Mouse (Mus musculus) small intestine, adult 2 months (tissue): ENCODE results near the gene Cntnap1. TPM values are rescaled to one million over a fixed set of nuclear protein-coding genes. Genes with fewer than 3 reads are reported as not detected.

ENCODE experiments used
- H3K27ac ChIP-seq: fragments of 200-500 bp; 2 replicates; pipeline ENCODE4 v1.5.1; 2012; ENCODE audit warnings: low read depth, low read length, control low read depth, inconsistent platforms; ENCODE audit not compliant: insufficient read depth
- H3K27me3 ChIP-seq: fragments of 200-500 bp; 2 replicates; pipeline ENCODE4 v1.6.1; 2012; ENCODE audit warnings: mild to moderate bottlenecking, moderate library complexity, low read length, inconsistent platforms; ENCODE audit not compliant: control insufficient read depth, insufficient read depth
- H3K36me3 ChIP-seq: fragments of 200-500 bp; 2 replicates; pipeline ENCODE4 v1.6.1; 2012; ENCODE audit warnings: mild to moderate bottlenecking, low read length, control low read depth, inconsistent platforms; ENCODE audit not compliant: control insufficient read depth, insufficient read depth
- H3K4me1 ChIP-seq: fragments of 200-500 bp; 2 replicates; pipeline ENCODE4 v1.6.1; 2012; ENCODE audit warnings: low read length, inconsistent platforms, mixed read lengths; ENCODE audit not compliant: control insufficient read depth, insufficient read depth, insufficient read length
- H3K4me3 ChIP-seq: fragments of 200-500 bp; 2 replicates; pipeline ENCODE4 v1.5.1; 2012; ENCODE audit warnings: low read depth, mild to moderate bottlenecking, control low read depth, inconsistent platforms, low read length, moderate library complexity
- CTCF ChIP-seq: fragments of 200-500 bp; IDR thresholded peaks from 2 replicates; pipeline ENCODE4 v1.5.1; 2012; ENCODE audit warnings: low read depth, mild to moderate bottlenecking, control low read depth, inconsistent platforms, low read length, moderate library complexity, mixed read lengths; ENCODE audit not compliant: insufficient replicate concordance, insufficient read length; ENCODE audit errors: extremely low read depth
- POLR2A ChIP-seq: fragments of 200-500 bp; IDR thresholded peaks from 2 replicates; pipeline ENCODE4 v1.6.1; 2012; ENCODE audit warnings: low read depth, mild to moderate bottlenecking, control low read depth, inconsistent platforms, low read length, moderate library complexity
- WGBS: fragments of 180-500 bp; shearing (Covaris S2); methylation state at CpG from one replicate; pipeline ENCODE4 v1.1.7; 2018; 5-methylcytosine and 5-hydroxymethylcytosine counted together
- polyA plus RNA-seq: library from polyadenylated mRNA; depleted of rRNA; stranded (reverse); fragments of >200 nt; gene quantifications from 2 replicates; pipeline ENCODE4 v1.2.3, GENCODE M21; 2012

Gene Cntnap1
- polyA plus RNA-seq, 1 experiment = 2.8 TPM

DNA sequence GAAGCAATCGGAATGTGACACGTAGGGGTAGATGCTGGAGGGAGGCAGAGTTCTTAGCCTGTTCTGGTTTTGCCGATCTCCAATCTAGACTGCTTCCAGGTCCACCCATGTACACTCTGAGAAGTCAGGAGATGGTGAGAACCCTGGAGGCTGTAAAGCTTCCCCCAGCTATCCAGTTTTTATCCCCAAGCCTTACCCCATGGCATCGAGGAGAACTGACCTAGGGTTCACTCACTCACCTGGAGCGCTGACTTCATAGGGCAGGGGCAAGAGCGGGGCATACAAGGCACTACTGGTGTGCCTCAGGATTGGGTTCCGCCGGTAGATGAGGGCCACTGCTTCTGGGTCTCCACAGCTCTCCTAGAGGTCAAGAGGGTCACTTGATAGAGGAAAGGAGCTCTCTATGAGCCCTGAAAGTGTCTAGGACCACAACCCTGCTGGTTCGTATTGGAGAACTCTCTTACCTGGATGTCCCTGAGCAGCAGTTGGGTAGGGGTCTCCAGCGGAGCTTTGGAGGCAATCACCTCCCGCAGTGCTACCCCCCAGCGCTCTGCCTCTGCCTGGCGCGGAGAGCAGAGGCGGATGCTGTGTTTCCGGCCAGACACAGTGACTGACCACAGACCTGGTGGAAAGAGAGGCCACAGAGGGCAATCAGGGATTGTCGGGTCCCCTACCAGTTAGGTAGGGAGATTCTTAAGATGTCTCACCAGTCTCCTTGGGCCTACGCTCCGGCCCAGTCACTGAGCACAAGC lies 2.9 kb upstream of the Cntnap1 start:
- WGBS = 85% methylated on average over 19 of the region's 19 CpGs
- Histone ChIP-seq H3K27ac (no peak overlapping the region), H3K4me1 (peaks cover 24% of the 10 kb centered on the region), H3K27me3 (no peaks in the 10 kb centered on the region), H3K4me3 (no peak overlapping the region), H3K36me3 (peaks cover 49% of the 10 kb centered on the region)
- TF ChIP-seq POLR2A = no peak
- TF ChIP-seq CTCF = no peak

DNA sequence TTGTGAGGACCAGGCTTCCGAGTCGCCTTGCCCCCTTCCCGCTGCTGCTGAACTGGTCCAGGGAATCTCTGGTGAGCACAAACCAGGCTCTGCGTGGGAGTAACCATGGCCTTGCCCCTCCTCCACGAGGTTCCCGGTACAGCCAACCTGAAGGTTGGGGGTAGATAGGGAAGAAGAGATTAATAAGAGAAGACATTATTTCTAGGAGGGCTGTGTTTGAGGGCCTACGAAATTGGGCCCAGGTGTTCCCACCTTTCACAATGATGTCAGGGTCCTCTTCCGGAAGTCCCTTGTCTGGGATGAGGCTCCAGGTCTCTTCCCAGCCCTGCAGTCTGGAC lies 2.4 kb upstream of the Cntnap1 start:
- 80% methylated on average over 8 of the region's 8 CpGs for WGBS
- peaks cover 22% of the 10 kb centered on the region for H3K4me1 ChIP-seq

DNA sequence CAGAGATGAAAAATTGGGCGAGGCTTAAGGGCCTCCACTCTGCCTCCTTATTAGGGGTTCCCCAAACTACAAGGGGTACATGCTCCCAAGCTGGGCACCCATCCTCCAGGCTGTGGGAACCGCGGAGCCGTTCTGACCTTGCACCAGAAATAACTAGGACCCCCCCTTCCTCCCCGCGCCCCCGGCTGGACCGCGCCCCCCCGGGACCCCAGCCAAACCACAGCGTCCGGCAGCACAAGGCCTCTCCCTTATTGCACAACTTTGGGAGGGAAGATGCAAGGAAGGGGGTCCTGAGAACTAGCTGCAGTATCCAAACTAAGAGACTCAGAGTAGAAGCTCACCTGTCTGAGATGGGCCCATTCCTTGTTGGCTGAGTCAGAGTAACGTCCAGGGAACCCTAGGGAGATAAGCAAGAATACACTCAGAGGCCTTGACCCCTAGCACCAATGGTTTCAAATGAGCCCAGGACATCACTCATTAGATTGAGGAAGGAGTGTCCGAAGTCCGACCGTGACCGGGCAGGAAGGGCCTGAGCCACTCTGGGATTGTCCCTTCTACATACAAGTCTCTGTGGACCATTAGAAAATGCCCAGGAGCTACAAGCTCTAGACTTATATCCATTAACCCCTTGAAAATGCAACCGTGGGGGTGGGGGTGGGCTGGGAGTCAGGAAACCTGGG lies 1.9 kb upstream of the Cntnap1 start:
- peaks cover 22% of the 10 kb centered on the region for H3K4me1 ChIP-seq
- H3K4me3 ChIP-seq = peak overlapping the region; percentile 85; the same call in 1 of the 2 replicates
- no peak for TF ChIP-seq CTCF
- no peak for TF ChIP-seq POLR2A
- 0 out of 2 replicates have a peak overlapping the region, but pooled peaks have one; percentile 24 for H3K27ac ChIP-seq
- WGBS = 59% methylated on average over 18 of the region's 18 CpGs
- H3K36me3 ChIP-seq = peaks cover 41% of the 10 kb centered on the region
- no peaks in the 10 kb centered on the region for H3K27me3 ChIP-seq

More for the DNA sequence above, 2.4 kb upstream of the Cntnap1 start:
- H3K36me3 ChIP-seq = peaks cover 46% of the 10 kb centered on the region
- TF ChIP-seq CTCF = no peak
- no peak for TF ChIP-seq POLR2A
- no peak overlapping the region for H3K27ac ChIP-seq
- H3K27me3 ChIP-seq = no peaks in the 10 kb centered on the region
- H3K4me3 ChIP-seq = no peak overlapping the region

DNA sequence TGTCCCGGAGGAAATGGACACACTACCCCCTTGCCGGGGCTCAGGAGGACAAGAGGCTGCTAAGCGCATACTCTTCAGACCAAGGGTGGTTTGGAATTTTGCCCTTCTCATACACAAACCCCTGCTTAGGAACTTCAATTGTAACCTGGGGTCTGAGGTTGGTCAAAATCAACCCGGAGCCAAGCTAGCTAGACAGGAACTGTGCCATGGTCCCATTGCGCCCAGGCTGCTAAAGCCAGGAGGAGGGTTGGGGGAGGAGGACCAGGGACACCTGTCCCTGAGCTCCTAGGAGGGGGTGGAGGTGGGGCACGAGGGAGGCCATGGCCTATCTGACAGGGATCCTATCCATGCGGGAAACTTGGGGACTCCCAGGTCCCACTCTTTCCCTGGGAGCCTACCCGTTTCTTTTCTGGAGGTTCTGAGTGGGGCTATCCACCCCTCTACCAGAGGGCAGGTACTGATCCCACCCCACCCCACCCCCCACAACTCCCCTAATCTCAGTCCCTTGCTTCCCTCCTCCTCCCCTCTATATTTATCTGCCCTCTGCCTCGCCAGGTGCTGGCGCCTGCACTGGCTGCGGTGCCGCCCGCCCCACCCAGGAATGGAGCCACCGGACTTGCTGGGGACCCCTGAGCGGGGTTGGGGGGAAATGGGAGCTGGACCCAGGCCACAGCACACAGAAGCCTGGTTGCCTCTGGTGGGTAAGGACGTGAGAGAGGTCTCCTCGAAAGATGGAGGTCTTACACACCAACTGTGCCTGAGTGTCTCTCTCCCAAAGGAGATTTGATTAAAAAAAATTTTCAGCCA lies 819 bp upstream of the Cntnap1 start:
- WGBS = 11% methylated on average over 17 of the region's 17 CpGs
- peak overlapping the region; percentile 87 for H3K27ac ChIP-seq

DNA sequence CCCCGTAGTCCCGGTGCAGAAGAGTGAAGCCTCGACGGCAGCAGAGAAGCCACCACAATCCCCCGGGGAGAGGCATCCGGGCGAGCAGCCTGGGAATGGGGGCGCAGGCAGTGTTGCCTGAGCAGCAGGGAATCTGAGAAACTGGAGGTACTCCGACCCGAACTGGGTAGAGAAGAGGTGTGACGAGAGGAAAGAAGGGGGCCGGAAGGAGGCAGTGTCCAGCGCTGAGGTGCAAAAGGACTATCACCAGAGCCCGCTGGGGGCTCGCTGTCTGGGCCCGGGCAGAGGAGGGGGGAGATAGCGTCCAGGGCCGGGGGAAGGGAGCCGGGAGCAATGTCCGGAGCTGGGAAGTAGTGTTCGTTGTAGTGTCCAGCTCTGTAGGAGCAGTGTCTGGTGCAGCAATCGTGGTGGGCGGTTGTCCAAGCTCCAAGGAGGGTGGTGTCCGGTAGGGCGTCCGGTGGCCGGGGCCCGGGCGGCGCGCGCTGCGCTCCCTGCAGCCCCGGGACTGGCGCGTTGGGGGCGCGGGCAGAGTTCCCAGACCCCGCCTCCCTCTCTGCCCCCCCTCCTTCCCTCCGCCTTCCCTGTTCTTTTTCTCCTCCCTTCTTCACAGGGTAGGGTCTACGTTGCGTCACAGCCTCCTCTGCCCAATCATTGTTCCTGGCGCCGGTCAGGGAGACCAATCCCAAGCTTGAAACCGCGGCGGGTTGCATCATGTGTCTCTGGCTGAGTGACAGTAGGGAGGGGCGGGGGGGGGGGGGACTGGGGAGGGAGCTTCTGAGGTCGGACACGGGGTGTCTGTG lies 688 bp downstream of the Cntnap1 start, which contains the start of gene Plekhh3:
Plekhh3 (minus strand) TSS at position 541 of the 800 bp plus-strand sequence.
- Histone ChIP-seq H3K27ac (peak within 1 kb of the TSS; percentile 90), H3K4me1 (peaks cover 25% of the 10 kb centered on the region), H3K4me3 (peak within 1 kb of the TSS; percentile 85), H3K27me3 (no peaks in the 10 kb centered on the region), H3K36me3 (peaks cover 19% of the 10 kb centered on the region)
- under 1% methylated on average over 50 of the region's 50 CpGs for WGBS
- TF ChIP-seq CTCF (no peak), POLR2A (peak; percentile 51; the same call in 1 of the 2 replicates)

More for the DNA sequence above, 819 bp upstream of the Cntnap1 start:
- H3K27me3 ChIP-seq = no peaks in the 10 kb centered on the region
- TF ChIP-seq CTCF = no peak
- no peak for TF ChIP-seq POLR2A
- H3K4me3 ChIP-seq = peak overlapping the region; percentile 85
- peaks cover 30% of the 10 kb centered on the region for H3K36me3 ChIP-seq
- H3K4me1 ChIP-seq = peaks cover 27% of the 10 kb centered on the region

DNA sequence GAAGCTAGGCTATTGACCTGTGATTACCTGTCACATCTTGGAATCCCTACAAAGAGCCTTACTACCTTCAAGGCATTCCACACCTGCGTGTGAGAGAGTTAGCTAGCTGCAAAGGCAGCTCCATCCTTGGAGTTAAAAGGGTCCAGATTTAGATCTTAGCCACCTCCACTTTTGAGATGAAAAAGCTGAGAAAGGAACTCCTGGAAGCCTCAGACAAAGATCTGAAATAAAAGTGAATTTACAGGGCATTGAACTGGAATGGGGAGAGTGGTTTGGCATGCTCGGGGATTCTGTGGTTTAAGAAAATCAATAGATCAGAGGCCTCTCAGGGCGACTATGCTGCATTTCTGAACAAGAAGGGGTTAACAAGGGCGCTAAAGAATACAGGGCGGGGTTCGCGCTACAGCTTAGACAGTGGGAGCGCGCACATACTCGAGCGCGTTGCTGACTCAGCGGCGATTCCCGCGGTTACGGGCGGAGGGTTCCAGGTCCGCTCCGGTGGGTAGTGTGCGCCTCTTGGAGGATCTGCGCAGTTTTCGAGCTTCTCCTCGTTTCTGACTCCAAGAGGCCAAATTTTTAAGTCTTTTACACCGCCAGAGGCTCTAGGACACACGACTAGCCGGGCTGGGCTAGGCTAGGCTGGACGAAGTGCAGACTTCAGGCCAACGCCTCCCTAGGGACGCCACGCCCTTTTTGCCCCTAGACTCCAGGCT lies 1.6 kb downstream of the Cntnap1 start:
- Histone ChIP-seq H3K4me1 (peaks cover 29% of the 10 kb centered on the region), H3K4me3 (peak overlapping the region; percentile 80), H3K36me3 (peaks cover 14% of the 10 kb centered on the region), H3K27ac (peak overlapping the region; percentile 90), H3K27me3 (no peaks in the 10 kb centered on the region)
- TF ChIP-seq CTCF = peak; percentile 18; the same call in 1 of the 2 replicates
- TF ChIP-seq POLR2A = peak; percentile 53
- WGBS = under 1% methylated on average over 31 of the region's 31 CpGs
